Mouse (Mus musculus): ENCODE results near the gene Camk2g. TPM values are rescaled to one million over a fixed set of nuclear protein-coding genes. Genes with fewer than 3 reads are reported as not detected.

The Camk2g gene
- polyA plus RNA-seq, 1 experiment from 2014 or later = 39.5 TPM

- Histone ChIP-seq H3K9ac (ENCODE audit: low read length) (no peak overlapping the region), H3K27me3 (ENCODE audit: control insufficient read depth, insufficient read depth, low read length) (no peaks in the 10 kb centered on the region), H3K4me1 (ENCODE audit: control insufficient read depth, insufficient read depth, low read length) (peaks cover 34% of the 10 kb centered on the region), H3K36me3 (ENCODE audit: control insufficient read depth, insufficient read depth, low read length) (peaks cover 11% of the 10 kb centered on the region; the same call in 1 of the 2 replicates), H3K4me3 (ENCODE audit: low read depth, low read length) (no peak overlapping the region), H3K4me2 (no peak overlapping the region), H3K27ac (ENCODE audit: low read depth, low read length) (no peak overlapping the region), H3K9me3 (ENCODE audit: control insufficient read depth, low read length) (no peaks in the 10 kb centered on the region)
- DNase-seq (ENCODE audit: low spot score, missing footprints) = no peak
- ATAC-seq (ENCODE audit: low FRiP score) = no peak
- WGBS = 83% methylated on average over 2 of the region's 2 CpGs
These were observed 95.4 kb downstream of the Camk2g start for GRCm38 (mm10) chr14:20698515-20698914.

GRCm38 (mm10) chr14:20696986-20697385 is 96.9 kb downstream of the Camk2g start:
- Histone ChIP-seq H3K9ac (ENCODE audit: low read length) (0 out of 2 replicates have a peak overlapping the region, but pooled peaks have one; percentile 22), H3K4me1 (ENCODE audit: control insufficient read depth, insufficient read depth, low read length) (peaks cover 32% of the 10 kb centered on the region), H3K4me3 (ENCODE audit: low read depth, low read length) (peak overlapping the region; percentile 94; the same call in 1 of the 2 replicates), H3K27ac (ENCODE audit: low read depth, low read length) (no peak overlapping the region), H3K27me3 (ENCODE audit: control insufficient read depth, insufficient read depth, low read length) (no peaks in the 10 kb centered on the region), H3K36me3 (ENCODE audit: control insufficient read depth, insufficient read depth, low read length) (peaks cover 19% of the 10 kb centered on the region; the same call in 1 of the 2 replicates), H3K4me2 (peak overlapping the region; percentile 76), H3K9me3 (ENCODE audit: control insufficient read depth, low read length) (no peaks in the 10 kb centered on the region)
- peak; percentile 86 for DNase-seq (ENCODE audit: low spot score, missing footprints)
- 15% methylated on average over 1 of the region's 1 CpGs for WGBS
- ATAC-seq (ENCODE audit: low FRiP score) = no peak

- Histone ChIP-seq H3K4me1 (ENCODE audit: control insufficient read depth, insufficient read depth, low read length) (peaks cover 31% of the 10 kb centered on the region), H3K36me3 (ENCODE audit: control insufficient read depth, insufficient read depth, low read length) (peaks cover 25% of the 10 kb centered on the region; the same call in 1 of the 2 replicates), H3K27ac (ENCODE audit: low read depth, low read length) (no peak overlapping the region; the same call in 1 of the 2 replicates), H3K4me2 (peak overlapping the region; percentile 76), H3K9me3 (ENCODE audit: control insufficient read depth, low read length) (no peaks in the 10 kb centered on the region), H3K4me3 (ENCODE audit: low read depth, low read length) (peak overlapping the region; percentile 94), H3K9ac (ENCODE audit: low read length) (peak overlapping the region; percentile 87), H3K27me3 (ENCODE audit: control insufficient read depth, insufficient read depth, low read length) (no peaks in the 10 kb centered on the region)
- WGBS = 15% methylated on average over 27 of the region's 27 CpGs
- ATAC-seq (ENCODE audit: low FRiP score) = no peak
- DNase-seq (ENCODE audit: low spot score, missing footprints) = peak; percentile 87
These were observed 97.9 kb downstream of the Camk2g start for GRCm38 (mm10) chr14:20695761-20696520.

GRCm38 (mm10) chr14:20694884-20695760 is 98.8 kb downstream of the Camk2g start, which contains the start of gene Fut11:
Gene Fut11 (plus strand): TSS chr14:20694968.
- Histone ChIP-seq H3K27ac (ENCODE audit: low read depth, low read length) (peak within 1 kb of the TSS; percentile 93), H3K9ac (ENCODE audit: low read length) (peak within 1 kb of the TSS; percentile 87), H3K9me3 (ENCODE audit: control insufficient read depth, low read length) (no peaks in the 10 kb centered on the region), H3K4me2 (peak within 1 kb of the TSS; percentile 76), H3K27me3 (ENCODE audit: control insufficient read depth, insufficient read depth, low read length) (no peaks in the 10 kb centered on the region), H3K36me3 (ENCODE audit: control insufficient read depth, insufficient read depth, low read length) (peaks cover 25% of the 10 kb centered on the region; the same call in 1 of the 2 replicates), H3K4me1 (ENCODE audit: control insufficient read depth, insufficient read depth, low read length) (peaks cover 31% of the 10 kb centered on the region), H3K4me3 (ENCODE audit: low read depth, low read length) (peak within 1 kb of the TSS; percentile 94)
- ATAC-seq (ENCODE audit: low FRiP score) (peak; percentile 96), DNase-seq (ENCODE audit: low spot score, missing footprints) (peak; percentile 98)
- WGBS = under 1% methylated on average over 97 of the region's 111 CpGs

- DNase-seq (ENCODE audit: low spot score, missing footprints) (no peak), ATAC-seq (ENCODE audit: low FRiP score) (peak; percentile 49)
- H3K4me2 ChIP-seq = peak overlapping the region; percentile 76
- H3K36me3 ChIP-seq (ENCODE audit: control insufficient read depth, insufficient read depth, low read length) = peaks cover 27% of the 10 kb centered on the region
- WGBS = 53% methylated on average over 13 of the region's 13 CpGs
- no peaks in the 10 kb centered on the region for H3K27me3 ChIP-seq (ENCODE audit: control insufficient read depth, insufficient read depth, low read length)
- H3K4me1 ChIP-seq (ENCODE audit: control insufficient read depth, insufficient read depth, low read length) = peaks cover 31% of the 10 kb centered on the region
- H3K4me3 ChIP-seq (ENCODE audit: low read depth, low read length) = peak overlapping the region; percentile 94
- H3K27ac ChIP-seq (ENCODE audit: low read depth, low read length) = peak overlapping the region; percentile 93; the same call in 1 of the 2 replicates
- H3K9me3 ChIP-seq (ENCODE audit: control insufficient read depth, low read length) = no peaks in the 10 kb centered on the region
- peak overlapping the region; percentile 87 for H3K9ac ChIP-seq (ENCODE audit: low read length)
These were observed 99.6 kb downstream of the Camk2g start for GRCm38 (mm10) chr14:20694185-20694883.

- H3K27me3 ChIP-seq (ENCODE audit: control insufficient read depth, insufficient read depth, low read length) = no peaks in the 10 kb centered on the region
- no peak for ATAC-seq (ENCODE audit: low FRiP score)
- H3K4me3 ChIP-seq (ENCODE audit: low read depth, low read length) = no peak overlapping the region
- no peak overlapping the region for H3K9ac ChIP-seq (ENCODE audit: low read length)
- H3K4me1 ChIP-seq (ENCODE audit: control insufficient read depth, insufficient read depth, low read length) = peaks cover 31% of the 10 kb centered on the region
- no peak overlapping the region for H3K4me2 ChIP-seq
- H3K9me3 ChIP-seq (ENCODE audit: control insufficient read depth, low read length) = no peaks in the 10 kb centered on the region
- H3K36me3 ChIP-seq (ENCODE audit: control insufficient read depth, insufficient read depth, low read length) = peaks cover 34% of the 10 kb centered on the region
- H3K27ac ChIP-seq (ENCODE audit: low read depth, low read length) = no peak overlapping the region
- 92% methylated on average over 10 of the region's 10 CpGs for WGBS
- peak; percentile 62 for DNase-seq (ENCODE audit: low spot score, missing footprints)
These were observed 100.2 kb downstream of the Camk2g start for GRCm38 (mm10) chr14:20693589-20694101.

GRCm38 (mm10) chr14:20691772-20692171 is 102.1 kb downstream of the Camk2g start:
- Histone ChIP-seq H3K27ac (ENCODE audit: low read depth, low read length) (no peak overlapping the region), H3K36me3 (ENCODE audit: control insufficient read depth, insufficient read depth, low read length) (peaks cover 38% of the 10 kb centered on the region), H3K4me3 (ENCODE audit: low read depth, low read length) (no peak overlapping the region), H3K27me3 (ENCODE audit: control insufficient read depth, insufficient read depth, low read length) (no peaks in the 10 kb centered on the region), H3K9me3 (ENCODE audit: control insufficient read depth, low read length) (no peaks in the 10 kb centered on the region), H3K9ac (ENCODE audit: low read length) (no peak overlapping the region), H3K4me2 (no peak overlapping the region), H3K4me1 (ENCODE audit: control insufficient read depth, insufficient read depth, low read length) (peaks cover 17% of the 10 kb centered on the region)
- DNase-seq (ENCODE audit: low spot score, missing footprints) (no peak), ATAC-seq (ENCODE audit: low FRiP score) (no peak)
- 95% methylated on average over 6 of the region's 6 CpGs for WGBS

GRCm38 (mm10) chr14:20689009-20689408 is 104.9 kb downstream of the Camk2g start:
- Histone ChIP-seq H3K9ac (ENCODE audit: low read length) (no peak overlapping the region), H3K36me3 (ENCODE audit: control insufficient read depth, insufficient read depth, low read length) (peaks cover 56% of the 10 kb centered on the region), H3K27me3 (ENCODE audit: control insufficient read depth, insufficient read depth, low read length) (no peaks in the 10 kb centered on the region), H3K4me2 (no peak overlapping the region), H3K4me1 (ENCODE audit: control insufficient read depth, insufficient read depth, low read length) (peaks cover under 1% of the 10 kb centered on the region; the same call in 1 of the 2 replicates), H3K27ac (ENCODE audit: low read depth, low read length) (no peak overlapping the region), H3K4me3 (ENCODE audit: low read depth, low read length) (no peak overlapping the region), H3K9me3 (ENCODE audit: control insufficient read depth, low read length) (no peaks in the 10 kb centered on the region)
- ATAC-seq (ENCODE audit: low FRiP score) = no peak
- DNase-seq (ENCODE audit: low spot score, missing footprints) = peak; percentile 41
- 90% methylated on average over 2 of the region's 2 CpGs for WGBS
